Mouse (Mus musculus): ENCODE results near the gene Ntpcr. TPM values are rescaled to one million over a fixed set of nuclear protein-coding genes. Genes with fewer than 3 reads are reported as not detected.

The Ntpcr gene
- total RNA-seq (2021): 10 to 100 TPM; 12.4 to 12.9 TPM
- long read RNA-seq, experiment 1, transcript Ntpcr-201 (5 exons, 1,155 nt): major isoform, 13 of 23 reads
- long read RNA-seq, experiment 1, partial matches to known transcripts: 0 of 23 reads
- long read RNA-seq, experiment 1, other reads (novel, unspliced or antisense): 9 of 23 reads
- long read RNA-seq, experiment 2, transcript Ntpcr-201 (5 exons, 1,155 nt): major isoform, 23 of 36 reads
- long read RNA-seq, experiment 2, partial matches to known transcripts: 0 of 36 reads
- long read RNA-seq, experiment 2, other reads (novel, unspliced or antisense): 8 of 36 reads

- no peak for DNase-seq
These were observed at the start of gene Ntpcr for GRCm38 (mm10) chr8:125729746-125730145. Gene Ntpcr, plus strand, starts transcription at chr8:125729963.

GRCm38 (mm10) chr8:125680851-125681408 is 48.8 kb upstream of the Ntpcr start:
- no peak for DNase-seq

- DNase-seq: peak; percentile 35
These were observed 44.5 kb upstream of the Ntpcr start for GRCm38 (mm10) chr8:125685216-125685760.

GRCm38 (mm10) chr8:125686221-125686865 is 43.4 kb upstream of the Ntpcr start:
- DNase-seq: no peak

GRCm38 (mm10) chr8:125690166-125690915 is 39.4 kb upstream of the Ntpcr start:
- no peak for DNase-seq

- DNase-seq: peak; percentile 26
These were observed 38.8 kb upstream of the Ntpcr start for GRCm38 (mm10) chr8:125690961-125691360.

- no peak for DNase-seq
These were observed 37.3 kb upstream of the Ntpcr start for GRCm38 (mm10) chr8:125692447-125692846.

- no peak for DNase-seq
These were observed 36.6 kb upstream of the Ntpcr start for GRCm38 (mm10) chr8:125693197-125693596.

GRCm38 (mm10) chr8:125695951-125696350 is 33.8 kb upstream of the Ntpcr start:
- no peak for DNase-seq

GRCm38 (mm10) chr8:125699391-125700025 is 30.3 kb upstream of the Ntpcr start:
- DNase-seq: no peak

- no peak for DNase-seq
These were observed 29.4 kb upstream of the Ntpcr start for GRCm38 (mm10) chr8:125700407-125700806.

- DNase-seq: no peak
These were observed 26.8 kb upstream of the Ntpcr start for GRCm38 (mm10) chr8:125702868-125703473.

- no peak for DNase-seq
These were observed 25.3 kb upstream of the Ntpcr start for GRCm38 (mm10) chr8:125704434-125704833.

GRCm38 (mm10) chr8:125705816-125706215 is 23.9 kb upstream of the Ntpcr start:
- no peak for DNase-seq

- no peak for DNase-seq
These were observed 20.6 kb upstream of the Ntpcr start for GRCm38 (mm10) chr8:125709171-125709570.

GRCm38 (mm10) chr8:125711514-125711913 is 18.2 kb upstream of the Ntpcr start:
- no peak for DNase-seq

GRCm38 (mm10) chr8:125716211-125716610 is 13.6 kb upstream of the Ntpcr start:
- DNase-seq: no peak

- DNase-seq: no peak
These were observed 13.2 kb upstream of the Ntpcr start for GRCm38 (mm10) chr8:125716613-125717012.

GRCm38 (mm10) chr8:125718914-125719313 is 10.8 kb upstream of the Ntpcr start:
- no peak for DNase-seq

- peak; percentile 75 for DNase-seq
These were observed 7.1 kb upstream of the Ntpcr start for GRCm38 (mm10) chr8:125722675-125723074.

- DNase-seq: no peak
These were observed 6.3 kb upstream of the Ntpcr start for GRCm38 (mm10) chr8:125723437-125723836.
